Mouse (Mus musculus) hindbrain, embryonic 14.5 days (tissue): ENCODE measurements at regions not wholly inside any gene's neighbourhood (a gene's known extent, or its start where the extent isn't known, plus 50 kb on each side); places are given as distances from the start of the nearest gene placed in this dataset.
"Not testable (repeated sequence)": the region's sequence is repeated elsewhere in the genome, so short reads cannot be mapped to it uniquely, and the experiment has no call there.

Source experiments
- ATAC-seq: fragments of 200-750 bp; cut with Nextera tagmentation; 2 replicates; pipeline ENCODE4 v1.8.0; 2017; ENCODE audit warnings: moderate number of reproducible peaks, mild to moderate bottlenecking, moderate TSS enrichment, moderate library complexity; ENCODE audit not compliant: low FRiP score
- DNase-seq: peaks from one replicate; pipeline ENCODE4 v3.0.0-alpha.2; 2015; ENCODE audit warnings: low spot score
- H3K27ac ChIP-seq: fragments of 300-500 bp; sonication (generic); 2 replicates; pipeline ENCODE4 v1.5.1; 2014; ENCODE audit warnings: mild to moderate bottlenecking, moderate library complexity
- H3K27me3 ChIP-seq: fragments of 300-500 bp; sonication (generic); 2 replicates; pipeline ENCODE4 v1.6.1; 2014; ENCODE audit warnings: mild to moderate bottlenecking, low read length, mixed read lengths; ENCODE audit not compliant: control insufficient read depth, insufficient read depth
- H3K36me3 ChIP-seq: fragments of 300-500 bp; sonication (generic); replicated peaks from 2 replicates; pipeline ENCODE4 v1.6.1; 2014; ENCODE audit not compliant: control insufficient read depth, insufficient read depth
- H3K4me1 ChIP-seq: fragments of 300-500 bp; sonication (generic); replicated peaks from 2 replicates; pipeline ENCODE4 v1.6.1; 2014; ENCODE audit warnings: antibody characterized with exemption, low read length, mixed read lengths; ENCODE audit not compliant: control insufficient read depth, insufficient read depth
- H3K4me2 ChIP-seq: fragments of 300-500 bp; sonication (generic); replicated peaks from 2 replicates; pipeline ENCODE4 v1.6.1; 2014; ENCODE audit warnings: mild to moderate bottlenecking, moderate library complexity
- H3K4me3 ChIP-seq: fragments of 300-500 bp; sonication (generic); replicated peaks from 2 replicates; pipeline ENCODE4 v1.5.1; 2014; ENCODE audit warnings: mild to moderate bottlenecking, low read length
- H3K9ac ChIP-seq: fragments of 300-500 bp; sonication (generic); 2 replicates; pipeline ENCODE4 v1.6.1; 2014
- H3K9me3 ChIP-seq: fragments of 300-500 bp; sonication (generic); 2 replicates; pipeline ENCODE4 v1.6.1; 2016; ENCODE audit warnings: low read length; ENCODE audit not compliant: control insufficient read depth
- WGBS: fragments of 180-500 bp; shearing (Covaris S2); extraction: QIAGEN DNeasy Blood & Tissue Kit; methylation state at CpG from one replicate; pipeline ENCODE4 v1.1.7; 2014; 5-methylcytosine and 5-hydroxymethylcytosine counted together

DNA sequence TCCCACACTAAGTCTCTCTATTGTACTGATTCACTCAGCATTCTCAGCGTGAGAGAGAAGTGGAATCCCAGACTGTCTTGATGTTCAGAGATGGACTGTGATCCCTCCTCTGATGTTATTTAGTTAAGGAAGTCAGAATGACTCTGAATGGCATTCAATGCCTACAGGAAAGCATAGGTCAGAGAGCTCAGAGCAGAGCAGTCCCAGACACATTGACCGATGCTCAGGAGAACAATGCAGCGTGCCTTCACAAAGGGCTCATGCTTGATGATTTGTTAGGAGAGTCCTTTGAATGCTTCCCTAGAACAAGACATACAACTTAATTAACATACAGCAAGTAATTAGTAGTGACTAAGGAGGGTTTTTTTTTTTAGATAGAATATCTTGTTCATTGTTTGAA lies 224.3 kb upstream of the Cdh8 start:
- H3K27me3 ChIP-seq, result no peaks in the 10 kb centered on the region
- no peaks in the 10 kb centered on the region for H3K36me3 ChIP-seq
- no peaks in the 10 kb centered on the region; the same call in 1 of the 2 replicates for H3K4me1 ChIP-seq
- 8% methylated on average over 3 of the region's 3 CpGs for WGBS
- DNase-seq (no peak), ATAC-seq (no peak)
- H3K27ac ChIP-seq, result no peak overlapping the region
- peaks cover 6% of the 10 kb centered on the region; the same call in 1 of the 2 replicates for H3K9me3 ChIP-seq
- H3K4me3 ChIP-seq, result no peak overlapping the region
- H3K9ac ChIP-seq, result no peak overlapping the region
- H3K4me2 ChIP-seq, result no peak overlapping the region

DNA sequence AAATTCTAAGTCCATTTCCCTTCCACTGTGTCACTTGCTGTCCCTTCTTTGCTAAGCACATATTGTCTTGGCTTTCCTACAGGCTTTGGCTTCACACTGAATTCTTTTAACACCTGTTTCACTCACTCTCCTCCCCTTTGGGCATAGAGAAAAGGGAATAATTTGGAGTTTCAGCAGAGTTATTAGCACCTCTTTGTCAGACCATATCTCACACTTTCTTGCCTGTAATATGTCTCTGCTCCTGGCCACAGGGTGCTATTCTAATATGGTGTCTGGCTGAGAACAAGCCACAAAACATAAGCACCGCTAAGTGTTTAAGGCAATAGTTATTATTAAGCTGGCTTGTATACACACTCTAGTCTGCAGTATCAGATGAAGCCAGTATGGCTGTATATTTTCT lies 214.7 kb upstream of the Cdh8 start:
- not testable (repeated sequence) for H3K9ac ChIP-seq, H3K27me3 ChIP-seq, H3K4me1 ChIP-seq, DNase-seq, H3K36me3 ChIP-seq, H3K9me3 ChIP-seq, H3K4me3 ChIP-seq, H3K4me2 ChIP-seq, H3K27ac ChIP-seq, ATAC-seq
- 93% methylated on average over 1 of the region's 1 CpGs for WGBS

DNA sequence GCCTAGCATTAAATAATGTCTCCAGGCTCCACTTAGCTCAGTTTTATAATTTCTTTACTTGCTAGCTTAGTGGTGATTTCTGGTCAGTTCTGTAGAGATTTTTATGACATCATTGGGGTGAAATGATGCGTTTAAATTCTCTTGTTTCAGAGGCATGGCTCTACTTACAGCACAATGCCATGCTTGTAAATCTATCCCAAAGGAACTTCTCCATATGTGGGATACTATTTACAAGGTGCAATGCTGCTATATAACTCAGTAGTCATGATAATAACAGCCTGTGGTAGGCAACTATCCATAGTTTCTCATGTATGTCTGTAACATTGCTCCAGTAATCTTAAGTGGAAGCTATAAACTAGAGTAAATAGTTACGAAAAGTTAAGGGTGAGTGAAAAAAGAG lies 205.4 kb upstream of the Cdh8 start:
- WGBS, result 65% methylated on average over 2 of the region's 2 CpGs
- ATAC-seq (no peak), DNase-seq (no peak)

DNA sequence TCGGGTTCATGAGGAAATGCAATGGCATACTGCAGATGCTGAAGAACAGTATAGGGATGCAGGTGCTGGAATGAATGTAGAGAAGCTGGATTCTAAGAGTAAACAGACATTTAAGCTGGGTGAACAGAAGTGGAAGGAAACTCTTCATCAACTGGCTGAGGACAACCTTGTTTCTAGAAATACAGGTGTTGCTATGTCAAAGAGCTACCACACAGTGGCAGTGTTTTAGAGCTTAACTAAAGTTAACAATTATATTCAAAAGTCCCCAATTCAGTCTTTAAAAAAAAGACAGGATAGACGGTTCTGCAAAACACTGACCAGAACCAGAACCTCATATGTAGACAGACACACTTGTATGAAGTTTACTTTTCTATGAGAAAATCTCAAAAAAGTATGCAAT lies 188.1 kb upstream of the Cdh8 start:
- not testable (repeated sequence) for H3K9me3 ChIP-seq, H3K9ac ChIP-seq, H3K27me3 ChIP-seq, H3K4me2 ChIP-seq, H3K36me3 ChIP-seq, H3K4me1 ChIP-seq, H3K4me3 ChIP-seq, H3K27ac ChIP-seq, ATAC-seq
- DNase-seq, result peak; percentile 31
- WGBS, result 54% methylated on average over 2 of the region's 2 CpGs

More for the DNA sequence above, 205.4 kb upstream of the Cdh8 start:
- Histone ChIP-seq H3K9ac (no peak overlapping the region), H3K27ac (no peak overlapping the region), H3K36me3 (no peaks in the 10 kb centered on the region), H3K9me3 (no peaks in the 10 kb centered on the region), H3K4me2 (no peak overlapping the region), H3K4me3 (no peak overlapping the region), H3K27me3 (no peaks in the 10 kb centered on the region), H3K4me1 (no peaks in the 10 kb centered on the region)

DNA sequence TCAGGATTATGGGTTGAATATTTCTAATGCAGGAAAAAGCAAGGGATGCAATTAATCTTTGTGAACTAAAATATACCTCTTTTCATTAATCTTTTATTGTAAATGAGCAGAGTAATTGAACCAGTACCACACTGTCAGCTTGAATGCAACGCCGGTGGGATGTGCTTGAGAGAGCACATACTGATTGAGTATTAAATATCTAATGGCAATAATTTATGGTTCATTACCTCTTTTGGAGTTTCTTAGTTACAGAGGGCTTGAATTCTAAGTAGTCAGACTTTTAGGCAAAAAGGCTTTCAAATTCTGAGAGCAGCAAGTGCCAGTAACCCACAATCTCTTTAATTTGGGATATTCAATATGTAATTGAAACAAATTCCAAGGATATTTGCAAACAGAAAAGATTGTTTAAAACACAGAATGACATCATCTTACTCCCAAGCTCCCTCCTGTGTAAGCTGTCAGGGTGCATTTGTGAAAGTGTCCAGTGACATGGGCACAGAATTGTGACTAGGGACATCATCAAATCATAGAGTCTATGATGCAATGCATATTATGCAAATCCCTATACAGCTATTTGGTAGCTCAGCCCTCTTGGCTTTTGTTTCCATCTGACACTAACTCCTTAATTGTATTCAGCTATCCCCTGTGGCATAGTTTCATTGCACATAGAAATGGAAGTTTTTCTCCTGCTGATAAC lies 175.2 kb upstream of the Cdh8 start:
- Histone ChIP-seq H3K4me2 (no peak overlapping the region), H3K27ac (no peak overlapping the region), H3K9ac (no peak overlapping the region), H3K27me3 (no peaks in the 10 kb centered on the region), H3K4me3 (no peak overlapping the region), H3K9me3 (no peaks in the 10 kb centered on the region), H3K4me1 (0 out of 2 replicates have a peak, but pooled peaks cover 3% of the 10 kb centered on the region), H3K36me3 (no peaks in the 10 kb centered on the region)
- ATAC-seq (no peak), DNase-seq (peak; percentile 18)
- WGBS, result 14% methylated on average over 2 of the region's 2 CpGs

DNA sequence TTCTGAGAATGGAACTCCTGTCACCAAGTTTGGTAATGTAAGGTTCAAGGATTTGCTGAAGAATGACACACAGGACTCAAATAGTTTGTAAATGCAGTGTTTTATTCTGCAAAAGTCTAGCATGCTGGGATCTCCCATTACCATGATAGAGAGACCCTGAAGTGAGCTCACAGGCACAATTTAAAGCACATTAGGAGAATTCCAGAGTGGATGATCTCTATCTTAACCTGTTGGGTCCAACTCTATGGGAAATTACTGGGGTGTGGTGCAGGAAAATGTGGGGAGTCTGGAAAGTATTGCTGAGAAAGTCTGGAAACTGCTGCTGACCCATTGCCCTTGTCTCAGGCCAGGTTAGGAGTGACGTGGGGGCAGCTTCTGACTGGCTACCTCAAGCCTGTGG lies 127.8 kb upstream of the Cdh8 start:
- H3K4me1 ChIP-seq, result no peaks in the 10 kb centered on the region
- DNase-seq (no peak), ATAC-seq (no peak)
- H3K27ac ChIP-seq, result no peak overlapping the region
- no peaks in the 10 kb centered on the region for H3K9me3 ChIP-seq
- no peak overlapping the region for H3K4me2 ChIP-seq
- H3K36me3 ChIP-seq, result no peaks in the 10 kb centered on the region
- no peaks in the 10 kb centered on the region for H3K27me3 ChIP-seq
- H3K4me3 ChIP-seq, result no peak overlapping the region
- WGBS, result 83% methylated on average over 1 of the region's 1 CpGs
- H3K9ac ChIP-seq, result no peak overlapping the region

DNA sequence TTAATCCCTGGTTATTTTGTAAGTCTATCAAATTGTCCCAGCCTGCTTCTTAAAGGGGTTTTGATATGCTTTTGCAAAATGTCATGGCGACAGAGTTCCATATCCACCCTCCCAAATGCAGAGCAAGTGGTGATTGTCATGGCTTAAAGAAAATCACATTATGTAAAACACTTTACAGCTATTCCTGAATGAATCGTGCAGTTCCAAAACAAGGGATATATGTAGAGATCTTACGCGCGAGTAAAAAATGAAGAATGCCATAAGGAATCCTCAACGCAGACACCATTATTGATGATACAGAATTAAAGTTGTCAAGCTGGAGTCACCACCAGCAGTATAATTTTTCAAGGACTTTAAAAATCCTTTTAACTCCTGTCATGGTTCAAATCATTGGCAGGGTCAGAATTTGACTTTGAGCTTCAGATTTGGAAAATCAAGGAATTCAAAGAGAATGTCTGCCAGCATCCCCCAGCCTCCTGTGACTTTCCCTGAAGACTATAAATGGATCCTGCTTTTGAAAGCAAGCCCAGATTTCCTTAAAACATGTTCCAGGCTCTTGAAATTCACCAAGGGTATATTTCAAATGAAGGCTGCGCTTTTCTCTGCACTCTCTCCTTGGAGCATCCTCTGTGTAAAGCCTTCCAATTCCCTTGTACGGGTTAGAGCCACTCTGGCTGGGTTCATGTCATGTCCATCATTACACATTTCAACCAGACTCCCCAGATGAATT lies 116.6 kb upstream of the Cdh8 start:
- Histone ChIP-seq H3K9me3 (no peaks in the 10 kb centered on the region), H3K27ac (no peak overlapping the region), H3K36me3 (no peaks in the 10 kb centered on the region), H3K9ac (no peak overlapping the region), H3K27me3 (no peaks in the 10 kb centered on the region), H3K4me2 (no peak overlapping the region), H3K4me1 (no peaks in the 10 kb centered on the region), H3K4me3 (no peak overlapping the region)
- ATAC-seq (no peak), DNase-seq (no peak)
- WGBS, result 86% methylated on average over 8 of the region's 8 CpGs

DNA sequence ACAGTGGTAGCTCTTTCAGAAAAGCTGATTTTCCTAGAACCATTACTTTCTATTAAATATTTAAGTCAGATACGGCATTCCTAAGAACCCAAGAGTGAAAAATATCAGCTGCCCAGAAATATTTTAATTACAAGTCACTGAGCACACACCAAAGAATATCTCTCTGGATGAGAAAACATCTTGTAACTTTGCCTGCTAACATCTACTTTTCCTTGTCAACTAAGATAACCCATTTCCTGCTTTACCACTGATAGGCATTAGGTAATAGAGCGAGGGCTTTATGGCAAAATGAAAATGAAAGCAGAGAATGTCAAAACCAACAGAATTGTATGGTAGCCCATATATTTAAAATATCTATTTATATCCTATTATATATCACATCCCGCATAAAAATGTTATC lies 85.8 kb upstream of the Cdh8 start:
- Histone ChIP-seq H3K27ac (no peak overlapping the region), H3K9me3 (no peaks in the 10 kb centered on the region)
- 87% methylated on average over 3 of the region's 3 CpGs for WGBS

More for the DNA sequence above, 85.8 kb upstream of the Cdh8 start:
- Histone ChIP-seq H3K36me3 (no peaks in the 10 kb centered on the region), H3K27me3 (no peaks in the 10 kb centered on the region), H3K9ac (no peak overlapping the region), H3K4me3 (no peak overlapping the region), H3K4me1 (no peaks in the 10 kb centered on the region), H3K4me2 (no peak overlapping the region)
- no peak for ATAC-seq
- DNase-seq, result no peak
